Mouse (Mus musculus) heart, adult 18-20 months (tissue): ENCODE results near the gene Mindy4. TPM values are rescaled to one million over a fixed set of nuclear protein-coding genes. Genes with fewer than 3 reads are reported as not detected.

Experiments used
- DNase-seq, 2 experiments: peaks; one replicate each; pipeline ENCODE4 v3.0.0; 2021 to 2022; ENCODE audit warnings: mixed read lengths in 1 of 2
- microRNA-seq, 2 experiments: library from miRNA; unstranded; fragments of <30 nt; microRNA quantifications; one replicate each; pipeline ENCODE4 v1.2.0; 2022
- total RNA-seq, 2 experiments: library from RNA; stranded (reverse); gene quantifications; 2 replicates each; pipeline ENCODE4 v1.2.3; 2021

Mindy4 gene
- total RNA-seq, 2 experiments from 2014 or later: 3.7 to 6.7 TPM

GRCm38 (mm10) chr6:55367126-55367525, 163.9 kb downstream of the Mindy4 start:
- no peak for DNase-seq

Small RNAs within 50 kb of the gene (microRNA-seq; reads per million reads assigned to microRNA genes)
- 0 reads per million in 2 experiments for gene Gm25458

Other genes starting within 250 kb of the Mindy4 start
- 10 to 100 TPM; 17.0 to 19.2 TPM for gene Nod1, start 230.8 kb upstream of the Mindy4 start, total RNA-seq
- gene Ggct, start 210.4 kb upstream of the Mindy4 start, total RNA-seq: 10 to 100 TPM; 21.5 to 28.2 TPM
- gene Gars, start 165.4 kb upstream of the Mindy4 start, total RNA-seq: 10 to 100 TPM; 60.8 to 61.1 TPM
- gene Crhr2, start 70.4 kb upstream of the Mindy4 start, total RNA-seq: 10 to 100 TPM; 19.9 to 20.1 TPM
- gene Inmt, start 28.3 kb upstream of the Mindy4 start, total RNA-seq: 10 to 100 TPM; 31.1 to 33.0 TPM
- gene Aqp1, start 133.0 kb downstream of the Mindy4 start, total RNA-seq: 100 to 1,000 TPM; 402 to 412 TPM
- gene Ghrhr, start 172.9 kb downstream of the Mindy4 start, total RNA-seq: not detected
- gene Adcyap1r1, start 248.6 kb downstream of the Mindy4 start, total RNA-seq: 1 to 10 TPM; 4.9 to 6.1 TPM